Mouse (Mus musculus) heart, embryonic 16.5 days (tissue): ENCODE data around the gene Gpr153. TPM values are rescaled to one million over a fixed set of nuclear protein-coding genes. Genes with fewer than 3 reads are reported as not detected.

ENCODE experiments used
- ATAC-seq: fragments of 200-750 bp; cut with Nextera tagmentation; replicated peaks from 2 replicates; pipeline ENCODE4 v1.8.0; 2017; ENCODE audit warnings: moderate number of reproducible peaks; ENCODE audit not compliant: insufficient read depth, low FRiP score; ENCODE audit errors: extremely low read depth
- H3K27ac ChIP-seq: fragments of 300-500 bp; sonication (generic); 2 replicates; pipeline ENCODE4 v1.5.1; 2014; ENCODE audit warnings: mild to moderate bottlenecking, low read length, control low read depth, moderate library complexity
- H3K27me3 ChIP-seq: fragments of 300-500 bp; sonication (generic); 2 replicates; pipeline ENCODE4 v1.6.1; 2014; ENCODE audit warnings: low read length, mixed read lengths; ENCODE audit not compliant: control insufficient read depth, insufficient read depth
- H3K36me3 ChIP-seq: fragments of 300-500 bp; sonication (generic); 2 replicates; pipeline ENCODE4 v1.6.1; 2014; ENCODE audit not compliant: control insufficient read depth, insufficient read depth
- H3K4me1 ChIP-seq: fragments of 300-500 bp; sonication (generic); 2 replicates; pipeline ENCODE4 v1.6.1; 2014; ENCODE audit warnings: low read length, mixed read lengths; ENCODE audit not compliant: control insufficient read depth, insufficient read depth
- H3K4me2 ChIP-seq: fragments of 300-500 bp; sonication (generic); 2 replicates; pipeline ENCODE4 v1.6.1; 2014; ENCODE audit warnings: low read depth, mild to moderate bottlenecking, control low read depth, low read length
- H3K4me3 ChIP-seq: fragments of 300-500 bp; sonication (generic); 2 replicates; pipeline ENCODE4 v1.5.1; 2014; ENCODE audit warnings: mild to moderate bottlenecking, control low read depth, low read length
- H3K9ac ChIP-seq: fragments of 300-500 bp; sonication (generic); 2 replicates; pipeline ENCODE4 v1.6.1; 2014; ENCODE audit warnings: low read length, control low read depth
- H3K9me3 ChIP-seq: fragments of 300-500 bp; sonication (generic); replicated peaks from 2 replicates; pipeline ENCODE4 v1.6.1; 2016; ENCODE audit warnings: low read length; ENCODE audit not compliant: control insufficient read depth
- WGBS: fragments of 180-500 bp; shearing (Covaris S2); extraction: QIAGEN DNeasy Blood & Tissue Kit; methylation state at CpG from one replicate; pipeline ENCODE4 v1.1.7; 2014; 5-methylcytosine and 5-hydroxymethylcytosine counted together
- polyA plus RNA-seq: library from polyadenylated mRNA; unstranded; fragments of >200 nt; fragmentation: Nextera tagmentation; extraction: Ambion mirVana; gene quantifications from 2 replicates; pipeline ENCODE4 v1.2.1, GENCODE M21; 2015

The Gpr153 gene
- polyA plus RNA-seq, 1 experiment from 2014 or later = 8.4 TPM

DNA sequence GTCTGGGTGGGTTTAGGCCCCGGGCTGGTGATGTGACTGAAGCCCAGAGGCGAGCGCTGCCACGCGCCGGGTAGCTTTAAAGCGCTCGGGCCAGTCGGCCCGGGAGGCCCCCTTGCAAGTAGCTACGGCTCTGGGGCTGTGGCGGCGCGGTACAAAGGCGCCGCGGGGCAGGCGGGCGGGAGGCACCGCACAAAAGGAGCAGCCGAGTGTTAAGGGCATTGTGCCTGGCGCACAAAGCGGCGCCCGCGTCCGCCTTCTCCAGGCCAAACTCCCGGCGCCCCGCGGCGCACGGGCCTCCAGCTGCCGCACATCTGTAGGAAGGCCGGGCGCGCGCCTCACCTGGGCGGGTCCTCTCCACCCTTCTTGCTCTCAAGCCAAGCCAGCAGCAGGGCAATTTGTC lies 16.4 kb downstream of the Gpr153 start:
- no peaks in the 10 kb centered on the region for H3K9me3 ChIP-seq
- under 1% methylated on average over 39 of the region's 39 CpGs for WGBS
- H3K36me3 ChIP-seq = no peaks in the 10 kb centered on the region
- peaks cover 15% of the 10 kb centered on the region for H3K4me1 ChIP-seq
- peak overlapping the region; percentile 27 for H3K4me3 ChIP-seq
- no peak for ATAC-seq
- H3K27me3 ChIP-seq = peaks cover 69% of the 10 kb centered on the region
- no peak overlapping the region for H3K9ac ChIP-seq
- H3K27ac ChIP-seq = no peak overlapping the region
- peak overlapping the region; percentile 34 for H3K4me2 ChIP-seq

- peaks cover 64% of the 10 kb centered on the region for H3K27me3 ChIP-seq
- H3K27ac ChIP-seq = no peak overlapping the region
- H3K9me3 ChIP-seq = no peaks in the 10 kb centered on the region
- peaks cover 17% of the 10 kb centered on the region for H3K4me1 ChIP-seq
- 26% methylated on average over 11 of the region's 11 CpGs for WGBS
- H3K4me3 ChIP-seq = no peak overlapping the region
- no peaks in the 10 kb centered on the region for H3K36me3 ChIP-seq
- no peak overlapping the region for H3K9ac ChIP-seq
- H3K4me2 ChIP-seq = no peak overlapping the region
- ATAC-seq = no peak
Measured at GRCm38 (mm10) chr4:152290991-152291390, 17.0 kb downstream of the Gpr153 start.

DNA sequence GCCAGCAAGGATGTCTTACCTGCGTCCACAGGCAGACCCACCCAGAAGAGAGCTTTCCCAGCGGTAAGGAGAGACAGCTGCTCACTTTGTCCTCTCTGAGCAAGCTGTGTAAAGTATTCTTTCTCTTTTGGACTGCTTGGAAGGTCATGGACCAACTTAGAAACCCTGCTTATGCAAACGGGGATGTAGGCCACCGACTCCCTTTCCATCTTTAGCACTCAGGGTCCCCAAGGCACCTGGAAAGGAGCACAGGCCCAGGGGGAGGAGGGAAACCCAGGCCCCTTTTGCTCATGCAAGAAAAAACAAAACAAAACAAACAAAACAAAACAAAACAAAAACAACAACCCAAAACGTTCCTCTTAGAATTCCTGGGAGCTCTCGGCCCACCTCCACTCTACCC lies 17.5 kb downstream of the Gpr153 start, which contains the start of gene Hes3:
Gene Hes3 (minus strand): TSS at position 101 of the 400 bp plus-strand sequence.
- peak within 1 kb of the TSS; percentile 27 for H3K4me3 ChIP-seq
- no peak for ATAC-seq
- no peaks in the 10 kb centered on the region for H3K36me3 ChIP-seq
- H3K4me1 ChIP-seq = peaks cover 15% of the 10 kb centered on the region
- WGBS = 32% methylated on average over 6 of the region's 6 CpGs
- peaks cover 59% of the 10 kb centered on the region for H3K27me3 ChIP-seq
- no peak within 1 kb of the TSS for H3K27ac ChIP-seq
- no peak within 1 kb of the TSS for H3K9ac ChIP-seq
- no peaks in the 10 kb centered on the region for H3K9me3 ChIP-seq
- H3K4me2 ChIP-seq = peak within 1 kb of the TSS; percentile 34

DNA sequence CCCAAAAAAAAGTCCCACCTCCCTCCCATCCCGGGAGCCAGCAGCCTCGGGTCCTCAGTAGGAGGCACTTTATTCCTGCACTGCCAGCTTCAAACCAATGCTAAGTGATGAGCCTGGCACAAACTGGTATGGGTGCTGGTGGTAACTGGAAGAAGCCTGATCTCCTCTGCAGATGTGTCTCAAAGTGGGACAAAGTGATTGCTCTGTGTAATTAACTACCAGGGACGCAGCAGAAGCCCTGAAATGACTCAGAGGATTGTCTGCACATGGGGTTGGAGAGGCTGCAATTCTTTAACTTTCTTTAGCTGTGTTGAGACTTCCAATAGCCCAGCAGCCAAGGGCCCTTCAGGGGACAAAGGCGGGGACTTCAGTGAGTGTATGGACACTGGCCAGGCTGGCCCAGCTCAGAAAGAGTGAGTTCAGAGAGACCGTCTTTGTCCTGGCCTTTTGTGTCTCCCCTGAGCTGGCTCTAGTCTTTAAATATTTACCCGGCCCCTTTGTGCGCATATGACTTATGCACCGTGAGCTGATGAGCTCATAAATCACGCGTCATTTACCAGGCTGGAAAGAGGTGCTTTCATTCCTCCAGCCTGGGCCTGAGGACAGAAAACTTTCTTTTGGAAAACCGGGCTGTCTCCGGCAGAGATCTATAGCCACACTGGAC lies 18.2 kb downstream of the Gpr153 start:
- Histone ChIP-seq H3K27ac (no peak overlapping the region), H3K9ac (no peak overlapping the region), H3K4me3 (no peak overlapping the region), H3K9me3 (no peaks in the 10 kb centered on the region), H3K4me2 (no peak overlapping the region), H3K27me3 (peaks cover 52% of the 10 kb centered on the region), H3K4me1 (peaks cover 16% of the 10 kb centered on the region), H3K36me3 (no peaks in the 10 kb centered on the region)
- WGBS = 38% methylated on average over 12 of the region's 12 CpGs
- no peak for ATAC-seq

GRCm38 (mm10) chr4:152294188-152294929 lies 20.3 kb downstream of the Gpr153 start:
- 45% methylated on average over 10 of the region's 10 CpGs for WGBS
- peak overlapping the region; percentile 51 for H3K27ac ChIP-seq
- H3K4me2 ChIP-seq = no peak overlapping the region
- H3K4me1 ChIP-seq = peaks cover 24% of the 10 kb centered on the region
- ATAC-seq = no peak
- peaks cover 37% of the 10 kb centered on the region for H3K27me3 ChIP-seq
- H3K9me3 ChIP-seq = no peaks in the 10 kb centered on the region
- H3K9ac ChIP-seq = no peak overlapping the region
- H3K4me3 ChIP-seq = no peak overlapping the region
- no peaks in the 10 kb centered on the region for H3K36me3 ChIP-seq

DNA sequence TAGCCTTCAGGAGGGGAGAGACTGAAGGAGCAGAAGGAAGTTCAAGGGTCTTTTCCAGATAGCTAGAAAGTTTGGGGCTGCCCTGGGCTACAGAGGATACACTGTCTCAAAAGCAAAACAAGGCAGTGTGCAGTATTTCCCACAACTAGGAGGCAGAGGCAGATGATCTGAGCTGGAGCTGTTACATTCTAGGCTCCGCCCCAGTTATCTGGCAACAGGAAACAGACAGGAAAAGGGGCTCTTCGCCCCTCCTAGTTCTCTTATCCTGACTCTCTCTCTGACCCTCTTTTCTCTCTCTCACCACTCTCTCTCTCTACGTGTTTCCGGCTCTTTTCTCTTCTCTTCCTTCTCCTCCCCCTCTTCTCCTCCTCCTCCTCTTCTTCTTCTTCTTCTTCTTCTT lies 21.9 kb downstream of the Gpr153 start:
- Histone ChIP-seq H3K27me3 (peaks cover 22% of the 10 kb centered on the region), H3K4me3 (no peak overlapping the region), H3K27ac (peak overlapping the region; percentile 30), H3K9me3 (no peaks in the 10 kb centered on the region), H3K36me3 (0 out of 2 replicates have a peak, but pooled peaks cover 3% of the 10 kb centered on the region), H3K4me1 (peaks cover 20% of the 10 kb centered on the region), H3K4me2 (peak overlapping the region; percentile 12), H3K9ac (no peak overlapping the region)
- WGBS = 31% methylated on average over 4 of the region's 4 CpGs
- no peak for ATAC-seq

- H3K9ac ChIP-seq = peak overlapping the region; percentile 76
- H3K27ac ChIP-seq = peak overlapping the region; percentile 81
- H3K36me3 ChIP-seq = 0 out of 2 replicates have a peak, but pooled peaks cover 3% of the 10 kb centered on the region
- H3K27me3 ChIP-seq = peaks cover 18% of the 10 kb centered on the region
- H3K4me3 ChIP-seq = peak overlapping the region; percentile 76
- 9% methylated on average over 8 of the region's 8 CpGs for WGBS
- ATAC-seq = no peak
- H3K4me1 ChIP-seq = peaks cover 20% of the 10 kb centered on the region
- no peaks in the 10 kb centered on the region for H3K9me3 ChIP-seq
- H3K4me2 ChIP-seq = peak overlapping the region; percentile 83
Measured at GRCm38 (mm10) chr4:152296371-152296770, 22.3 kb downstream of the Gpr153 start.

- H3K9ac ChIP-seq = peak within 1 kb of the TSS; percentile 87
- peaks cover 10% of the 10 kb centered on the region for H3K27me3 ChIP-seq
- peak; percentile 95 for ATAC-seq
- peak within 1 kb of the TSS; percentile 81 for H3K27ac ChIP-seq
- peaks cover 20% of the 10 kb centered on the region for H3K4me1 ChIP-seq
- no peaks in the 10 kb centered on the region for H3K9me3 ChIP-seq
- peak within 1 kb of the TSS; percentile 76 for H3K4me3 ChIP-seq
- H3K36me3 ChIP-seq = 0 out of 2 replicates have a peak, but pooled peaks cover 3% of the 10 kb centered on the region
- H3K4me2 ChIP-seq = peak within 1 kb of the TSS; percentile 96
- under 1% methylated on average over 116 of the region's 119 CpGs for WGBS
Measured at GRCm38 (mm10) chr4:152296874-152297861, 23.1 kb downstream of the Gpr153 start, which contains the start of gene Icmt. Icmt (plus strand) TSS chr4:152297227.
